Mouse (Mus musculus) midbrain, embryonic 10.5 days (tissue): ENCODE data around the gene Kcnk2. TPM values are rescaled to one million over a fixed set of nuclear protein-coding genes. Genes with fewer than 3 reads are reported as not detected.
A peak's percentile ranks its signal among the peaks of the same experiment; 100 is the strongest.
"Not testable (repeated sequence)": the region's sequence is repeated elsewhere in the genome, so short reads cannot be mapped to it uniquely, and the experiment has no call there.

Experiments
- DNase-seq: peaks from one replicate; pipeline ENCODE4 v3.0.0-alpha.2; 2017; ENCODE audit warnings: low spot score
- H3K27ac ChIP-seq: fragments of 300-500 bp; sonication (generic); replicated peaks from 2 replicates; pipeline ENCODE4 v1.5.1; 2016; ENCODE audit warnings: mild to moderate bottlenecking
- H3K27me3 ChIP-seq: fragments of 300-500 bp; sonication (generic); 2 replicates; pipeline ENCODE4 v1.6.1; 2016; ENCODE audit warnings: low read depth, mild to moderate bottlenecking; ENCODE audit not compliant: poor library complexity, severe bottlenecking
- H3K36me3 ChIP-seq: fragments of 300-500 bp; sonication (generic); 2 replicates; pipeline ENCODE4 v1.6.1; 2016; ENCODE audit warnings: mild to moderate bottlenecking, moderate library complexity
- H3K4me1 ChIP-seq: fragments of 300-500 bp; sonication (generic); 2 replicates; pipeline ENCODE4 v1.6.1; 2016
- H3K4me3 ChIP-seq: fragments of 300-500 bp; sonication (generic); 2 replicates; pipeline ENCODE4 v1.5.1; 2016; ENCODE audit warnings: mild to moderate bottlenecking, moderate library complexity
- H3K9me3 ChIP-seq: fragments of 300-500 bp; sonication (generic); replicated peaks from 2 replicates; pipeline ENCODE4 v1.6.1; 2016; ENCODE audit warnings: mild to moderate bottlenecking
- WGBS: fragments of 180-500 bp; shearing (Covaris S2); methylation state at CpG from one replicate; pipeline ENCODE4 v1.1.7; 2016; 5-methylcytosine and 5-hydroxymethylcytosine counted together
- polyA plus RNA-seq: library from polyadenylated mRNA; unstranded; fragments of >200 nt; fragmentation: Nextera tagmentation; extraction: Ambion mirVana; gene quantifications from 2 replicates; pipeline ENCODE4 v1.2.1, GENCODE M21; 2016

Kcnk2 gene
- polyA plus RNA-seq, 1 experiment from 2014 or later = 2.7 TPM

DNA sequence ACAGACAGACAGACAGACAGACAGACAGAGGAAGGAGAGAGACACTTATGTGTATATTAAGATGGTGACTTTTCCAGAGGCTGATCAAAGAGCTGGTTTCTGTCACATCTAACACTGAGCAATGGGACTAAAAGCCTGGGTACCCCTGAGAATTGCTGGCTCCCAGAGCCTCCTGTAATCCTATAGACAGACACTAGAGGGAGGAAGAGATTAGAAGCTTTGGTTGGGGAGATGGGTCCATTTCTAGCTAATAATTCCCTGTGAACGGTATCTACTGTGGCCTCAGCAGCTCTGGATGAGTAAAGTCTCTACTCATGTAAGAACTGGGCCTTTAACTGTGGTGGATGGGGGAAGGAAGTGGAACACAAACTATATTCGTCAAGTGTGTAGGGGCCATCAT lies 86.2 kb downstream of the Kcnk2 start:
- 63% methylated on average over 2 of the region's 2 CpGs for WGBS
- no peaks in the 10 kb centered on the region for H3K4me1 ChIP-seq
- no peaks in the 10 kb centered on the region for H3K9me3 ChIP-seq
- H3K4me3 ChIP-seq = no peak overlapping the region
- H3K36me3 ChIP-seq = no peaks in the 10 kb centered on the region
- no peaks in the 10 kb centered on the region for H3K27me3 ChIP-seq
- no peak for DNase-seq
- H3K27ac ChIP-seq = no peak overlapping the region

DNA sequence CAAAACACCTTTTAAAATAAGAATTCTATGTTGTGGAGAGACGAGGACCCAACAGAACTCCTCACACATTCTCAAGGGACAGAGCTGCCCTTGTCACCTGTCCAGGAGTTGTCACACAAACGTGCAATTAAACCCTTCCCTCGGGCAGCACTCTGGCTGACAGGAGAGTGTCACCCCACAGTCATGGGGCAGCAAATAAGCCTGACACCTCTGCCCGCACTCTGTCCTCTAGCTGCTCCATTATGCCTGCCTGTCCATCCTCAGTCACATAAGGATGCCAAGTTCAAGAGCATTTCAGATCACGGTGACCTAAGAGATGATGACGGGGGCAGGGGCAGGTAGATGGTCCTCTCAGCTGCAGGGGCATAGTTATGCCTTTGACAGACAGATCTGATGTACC lies 87.6 kb downstream of the Kcnk2 start:
- H3K27ac ChIP-seq = no peak overlapping the region
- no peak overlapping the region for H3K4me3 ChIP-seq
- peaks cover 4% of the 10 kb centered on the region for H3K4me1 ChIP-seq
- no peaks in the 10 kb centered on the region for H3K27me3 ChIP-seq
- H3K36me3 ChIP-seq = no peaks in the 10 kb centered on the region
- no peak for DNase-seq
- H3K9me3 ChIP-seq = no peaks in the 10 kb centered on the region
- 81% methylated on average over 6 of the region's 6 CpGs for WGBS

DNA sequence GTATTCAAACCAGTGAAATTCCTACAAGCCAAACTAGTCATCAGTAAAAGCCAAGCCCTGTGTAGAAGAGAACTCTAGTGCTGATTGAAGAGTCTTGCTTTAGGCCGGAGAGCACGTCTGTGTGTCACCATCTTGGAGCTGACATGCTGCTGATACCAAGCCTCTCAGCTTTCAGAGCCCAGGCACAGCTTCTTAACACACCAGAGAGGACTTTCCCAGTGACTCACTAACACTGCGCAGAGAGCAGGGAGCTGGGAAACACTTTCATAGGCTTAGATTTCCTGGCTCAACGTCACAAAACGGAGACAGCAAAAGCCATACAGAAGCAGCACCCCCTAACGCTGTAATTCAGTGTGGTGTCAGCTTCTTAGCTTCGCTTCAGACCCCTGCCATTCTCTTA lies 88.3 kb downstream of the Kcnk2 start:
- Histone ChIP-seq H3K36me3 (no peaks in the 10 kb centered on the region), H3K4me1 (peaks cover 9% of the 10 kb centered on the region), H3K4me3 (no peak overlapping the region), H3K27ac (no peak overlapping the region), H3K9me3 (no peaks in the 10 kb centered on the region), H3K27me3 (no peaks in the 10 kb centered on the region)
- DNase-seq = no peak
- WGBS = 82% methylated on average over 7 of the region's 7 CpGs

DNA sequence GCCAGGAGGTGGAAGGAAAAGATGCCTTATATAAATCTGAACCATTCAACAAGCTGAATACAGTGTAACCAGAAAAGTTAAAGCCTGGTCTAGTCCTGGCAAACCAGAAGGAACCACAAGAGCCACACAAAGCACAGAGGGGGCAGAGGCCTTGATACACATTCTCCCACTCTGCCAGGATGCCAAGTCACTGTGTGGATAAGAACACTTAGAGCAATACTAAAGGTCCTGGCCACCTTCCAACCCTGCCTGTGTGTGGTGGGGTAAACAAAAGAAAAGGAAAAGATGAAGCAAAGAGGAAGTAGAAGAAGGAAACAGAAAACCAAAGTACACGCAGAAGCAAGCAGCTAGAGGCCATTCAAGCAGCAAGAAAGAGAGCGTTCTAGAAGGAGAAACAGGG lies 91.9 kb downstream of the Kcnk2 start:
- peaks cover 9% of the 10 kb centered on the region for H3K4me1 ChIP-seq
- H3K36me3 ChIP-seq = no peaks in the 10 kb centered on the region
- no peak overlapping the region for H3K27ac ChIP-seq
- no peaks in the 10 kb centered on the region for H3K27me3 ChIP-seq
- 87% methylated on average over 2 of the region's 2 CpGs for WGBS
- no peak overlapping the region for H3K4me3 ChIP-seq
- no peaks in the 10 kb centered on the region for H3K9me3 ChIP-seq
- DNase-seq = no peak

DNA sequence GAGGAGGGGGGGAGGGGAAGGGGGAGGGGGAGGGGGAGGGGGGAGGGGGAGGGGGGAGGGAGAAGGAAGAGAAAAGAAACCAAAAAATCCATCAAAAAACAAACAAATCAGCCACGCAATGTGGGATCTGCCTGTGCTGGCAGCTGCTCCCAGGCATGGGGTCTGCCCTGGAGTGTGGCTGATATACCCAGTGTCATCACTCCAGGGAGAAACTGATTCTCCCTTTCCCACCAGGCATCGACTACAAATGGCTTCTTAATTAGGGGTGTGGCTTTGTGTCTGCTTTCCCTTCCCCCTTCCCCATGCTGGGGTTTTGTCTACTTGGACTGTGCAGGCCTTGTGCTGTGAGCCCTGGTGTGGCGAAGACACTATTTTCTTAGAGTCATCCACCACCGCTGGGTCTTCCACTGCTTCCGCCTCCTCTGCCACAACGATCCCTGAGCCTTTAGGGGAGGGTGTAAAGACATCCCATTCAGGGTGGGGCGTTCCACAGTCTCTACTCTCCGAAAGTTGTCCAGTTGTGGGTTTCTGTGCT lies 97.0 kb downstream of the Kcnk2 start:
- DNase-seq = no peak

DNA sequence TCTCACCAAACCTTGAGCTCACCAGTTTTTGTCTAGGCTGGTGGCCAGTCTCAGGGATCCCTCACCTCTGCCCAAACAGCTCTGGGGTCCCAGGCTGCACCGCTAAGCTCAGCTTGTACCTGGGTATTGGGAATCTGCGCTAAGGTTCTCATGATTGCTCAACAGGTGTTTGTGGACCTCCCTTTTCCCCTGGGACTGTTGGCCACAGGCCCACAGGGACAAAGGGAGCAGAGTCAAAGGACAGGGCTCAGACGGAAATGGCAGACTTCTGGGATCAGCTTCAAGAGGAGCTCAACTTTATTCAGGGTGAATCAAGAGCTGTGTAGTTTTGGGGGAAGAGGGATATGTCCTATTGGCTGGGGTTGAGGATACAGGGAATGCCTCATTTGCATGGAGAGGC lies 99.1 kb downstream of the Kcnk2 start:
- Histone ChIP-seq H3K36me3 (no peaks in the 10 kb centered on the region), H3K4me3 (no peak overlapping the region), H3K9me3 (peaks cover 3% of the 10 kb centered on the region; the same call in 1 of the 2 replicates), H3K27ac (no peak overlapping the region), H3K27me3 (no peaks in the 10 kb centered on the region), H3K4me1 (no peaks in the 10 kb centered on the region; the same call in 1 of the 2 replicates)
- 83% methylated on average over 3 of the region's 3 CpGs for WGBS
- DNase-seq = no peak

More for the DNA sequence above, 97.0 kb downstream of the Kcnk2 start:
- Histone ChIP-seq H3K4me3 (no peak overlapping the region), H3K4me1 (peaks cover 9% of the 10 kb centered on the region), H3K9me3 (no peaks in the 10 kb centered on the region), H3K36me3 (no peaks in the 10 kb centered on the region), H3K27me3 (no peaks in the 10 kb centered on the region), H3K27ac (no peak overlapping the region)
- 81% methylated on average over 8 of the region's 8 CpGs for WGBS

DNA sequence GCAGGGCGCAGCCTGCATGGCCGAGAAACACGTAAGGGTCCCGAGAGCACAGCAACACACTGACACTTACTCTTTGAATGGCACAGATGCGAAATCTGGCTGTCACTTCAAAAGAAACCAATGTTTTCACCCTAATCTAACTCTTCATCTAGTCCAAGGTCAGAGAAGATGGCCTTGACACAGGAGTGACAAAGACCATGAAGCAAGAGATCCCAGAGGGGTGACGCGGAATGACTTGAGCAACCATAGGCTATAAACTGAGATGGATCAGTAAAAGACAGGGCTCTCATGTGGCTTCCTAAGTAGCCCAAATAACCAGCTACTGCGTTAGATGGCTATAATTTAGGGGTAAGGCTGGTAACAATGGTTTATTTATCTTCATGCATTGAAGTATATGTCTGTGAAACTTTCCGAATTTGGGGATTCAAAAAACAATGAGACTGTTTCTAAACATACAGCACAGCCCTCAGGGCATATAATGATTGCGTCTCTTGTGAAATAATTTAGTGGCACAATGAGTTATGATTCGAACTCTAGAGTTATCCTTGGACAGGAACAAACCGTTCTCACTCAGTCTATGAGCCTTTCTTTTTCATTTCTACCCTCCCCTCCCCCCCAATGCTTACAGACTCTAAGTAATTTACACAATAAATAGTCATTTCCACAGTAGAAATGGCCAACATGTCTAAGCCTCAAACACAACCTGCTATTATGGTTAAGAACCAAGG lies 108.2 kb downstream of the Kcnk2 start:
- DNase-seq = no peak
- H3K4me3 ChIP-seq = no peak overlapping the region
- H3K9me3 ChIP-seq = no peaks in the 10 kb centered on the region
- H3K27ac ChIP-seq = no peak overlapping the region
- no peaks in the 10 kb centered on the region for H3K36me3 ChIP-seq
- no peaks in the 10 kb centered on the region for H3K27me3 ChIP-seq
- 92% methylated on average over 12 of the region's 12 CpGs for WGBS
- H3K4me1 ChIP-seq = peaks cover 4% of the 10 kb centered on the region

DNA sequence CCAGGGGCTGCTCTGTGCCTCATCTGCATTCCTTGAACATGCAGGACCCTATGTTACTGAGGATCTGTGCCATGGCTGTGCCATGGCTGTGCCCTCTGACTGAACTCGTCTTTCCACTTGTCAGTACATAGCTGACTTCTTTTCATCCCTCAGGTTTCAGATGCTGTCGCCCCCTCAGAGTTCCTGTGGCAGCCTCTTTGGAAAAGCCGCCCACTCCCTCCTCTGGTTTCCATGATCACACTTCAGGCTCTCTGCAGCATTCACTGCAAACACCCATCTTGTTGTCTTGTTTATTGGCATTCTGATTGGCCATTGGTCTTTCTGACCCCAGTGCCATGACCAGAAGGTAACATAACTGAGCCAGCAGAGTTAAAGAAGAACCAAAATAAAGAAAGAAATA lies 111.2 kb downstream of the Kcnk2 start:
- H3K36me3 ChIP-seq = no peaks in the 10 kb centered on the region
- H3K4me3 ChIP-seq = no peak overlapping the region
- H3K9me3 ChIP-seq = no peaks in the 10 kb centered on the region
- no peaks in the 10 kb centered on the region for H3K27me3 ChIP-seq
- no peak overlapping the region for H3K27ac ChIP-seq
- DNase-seq = no peak
- H3K4me1 ChIP-seq = peaks cover 4% of the 10 kb centered on the region
- 71% methylated on average over 3 of the region's 3 CpGs for WGBS

DNA sequence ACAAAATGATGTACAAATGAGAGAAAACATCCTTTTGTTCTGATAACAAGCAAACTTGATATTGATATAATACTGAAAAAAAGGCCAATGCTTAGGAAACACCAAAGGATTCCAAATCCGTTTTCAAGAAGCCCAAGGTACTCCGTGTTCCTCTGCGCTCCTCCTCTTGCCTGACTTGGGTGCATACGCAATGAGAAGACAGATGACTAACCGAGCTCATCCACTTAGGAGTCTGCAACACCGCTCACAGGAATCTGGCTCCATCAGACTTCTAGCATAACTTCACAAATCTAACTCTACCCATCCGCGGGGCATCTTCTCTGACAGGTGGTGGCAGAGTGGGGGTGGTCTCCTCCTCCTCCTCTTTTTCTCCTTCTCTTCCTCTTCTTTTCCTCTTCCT lies 113.1 kb downstream of the Kcnk2 start:
- 85% methylated on average over 8 of the region's 8 CpGs for WGBS

DNA sequence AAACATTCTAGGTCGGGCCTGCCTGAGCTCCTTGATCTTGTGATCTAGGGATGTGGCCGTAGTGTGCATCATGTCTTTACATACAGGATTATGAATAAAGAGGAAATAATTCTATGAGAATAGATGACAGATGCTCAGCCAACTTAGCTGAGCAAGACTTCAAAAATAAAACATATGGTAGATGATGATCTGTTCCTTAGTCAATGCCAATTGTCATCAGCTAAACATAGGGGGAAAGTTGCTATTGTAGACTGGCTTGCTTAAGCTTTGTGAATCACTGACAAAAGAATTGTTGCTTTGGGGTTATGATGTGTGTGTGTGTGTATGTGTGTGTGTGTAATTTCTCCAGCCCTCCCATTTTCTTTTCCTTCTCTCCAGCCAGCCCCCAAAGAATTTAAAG lies 129.8 kb downstream of the Kcnk2 start:
- no peak for DNase-seq
- H3K27ac ChIP-seq = no peak overlapping the region
- H3K9me3 ChIP-seq = no peaks in the 10 kb centered on the region
- no peaks in the 10 kb centered on the region for H3K4me1 ChIP-seq
- H3K27me3 ChIP-seq = no peaks in the 10 kb centered on the region
- H3K36me3 ChIP-seq = no peaks in the 10 kb centered on the region
- no peak overlapping the region for H3K4me3 ChIP-seq
- 91% methylated on average over 2 of the region's 2 CpGs for WGBS

More for the DNA sequence above, 113.1 kb downstream of the Kcnk2 start:
- no peak for DNase-seq
- Histone ChIP-seq H3K4me3 (no peak overlapping the region), H3K27ac (no peak overlapping the region), H3K27me3 (no peaks in the 10 kb centered on the region), H3K9me3 (no peaks in the 10 kb centered on the region), H3K4me1 (peaks cover 4% of the 10 kb centered on the region), H3K36me3 (no peaks in the 10 kb centered on the region)

DNA sequence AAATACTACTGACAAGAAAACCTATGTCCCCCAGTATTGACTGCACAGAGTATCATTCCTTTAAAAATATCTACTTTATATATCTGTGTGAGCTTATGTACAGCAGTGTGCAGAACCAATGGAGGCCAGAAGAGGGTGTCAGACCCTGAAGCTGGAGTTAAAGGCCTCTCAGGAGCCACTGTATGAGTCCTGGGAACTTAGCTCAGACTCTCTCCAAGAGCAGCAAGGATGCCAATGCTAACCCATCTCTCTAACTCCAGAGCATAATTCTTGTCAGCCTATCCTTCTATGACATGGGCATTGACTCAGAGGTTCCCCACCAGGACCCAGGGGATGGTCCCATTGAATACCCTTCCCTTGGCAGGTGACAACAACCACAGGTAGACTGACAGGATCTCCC lies 148.4 kb downstream of the Kcnk2 start:
- peaks cover 10% of the 10 kb centered on the region for H3K4me1 ChIP-seq
- H3K36me3 ChIP-seq = no peaks in the 10 kb centered on the region
- DNase-seq = no peak
- no peak overlapping the region for H3K4me3 ChIP-seq
- H3K27me3 ChIP-seq = no peaks in the 10 kb centered on the region
- no peak overlapping the region for H3K27ac ChIP-seq
- H3K9me3 ChIP-seq = no peaks in the 10 kb centered on the region

DNA sequence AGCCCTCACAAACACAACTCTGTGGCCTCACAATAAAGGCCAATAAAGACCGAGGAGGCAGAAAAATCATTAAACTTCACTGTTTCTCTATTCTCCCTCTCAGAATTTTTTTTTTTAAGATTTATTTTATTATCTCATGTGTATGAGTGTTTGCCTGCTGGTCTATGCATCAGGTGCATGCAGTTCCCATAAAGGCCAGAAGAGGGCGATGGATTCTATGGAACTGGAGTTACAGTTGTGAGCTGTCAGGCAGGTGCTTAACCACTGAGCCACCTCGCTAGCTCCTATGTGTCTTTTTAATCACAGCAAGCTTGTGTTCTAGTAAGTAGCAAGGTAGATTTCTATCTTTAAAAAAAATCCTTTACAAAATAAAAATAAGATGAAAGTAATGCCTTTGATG lies 148.9 kb downstream of the Kcnk2 start:
- no peaks in the 10 kb centered on the region for H3K27me3 ChIP-seq
- H3K27ac ChIP-seq = no peak overlapping the region
- H3K36me3 ChIP-seq = no peaks in the 10 kb centered on the region
- H3K4me3 ChIP-seq = no peak overlapping the region
- H3K9me3 ChIP-seq = no peaks in the 10 kb centered on the region
- peaks cover 10% of the 10 kb centered on the region for H3K4me1 ChIP-seq
- DNase-seq = peak; percentile 20
- 59% methylated on average over 3 of the region's 3 CpGs for WGBS

DNA sequence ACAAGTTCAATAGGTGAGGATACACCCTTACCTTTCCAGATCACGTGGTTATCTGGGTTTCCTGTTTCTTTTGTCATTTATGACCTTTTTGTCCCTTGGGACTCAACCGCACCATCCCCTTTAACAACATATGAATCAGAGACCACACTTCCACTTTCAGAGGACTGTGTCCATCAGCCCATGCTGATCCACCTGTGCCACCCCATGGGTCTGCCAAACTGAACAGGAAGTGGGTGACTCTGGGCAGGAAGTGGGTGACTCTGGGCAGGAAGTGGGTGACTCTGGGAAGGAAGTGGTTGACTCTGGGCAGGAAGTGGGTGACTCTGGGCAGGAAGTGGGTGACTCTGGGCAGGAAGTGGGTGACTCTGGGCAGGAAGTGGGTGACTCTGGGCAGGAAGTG lies 158.9 kb downstream of the Kcnk2 start:
- not testable (repeated sequence) for H3K36me3 ChIP-seq, H3K27ac ChIP-seq, DNase-seq, H3K27me3 ChIP-seq, H3K9me3 ChIP-seq, H3K4me1 ChIP-seq, H3K4me3 ChIP-seq
- 92% methylated on average over 2 of the region's 2 CpGs for WGBS
